Mouse (Mus musculus) CH12.LX (cell line): Measurements from ENCODE around the gene Racgap1. TPM values are rescaled to one million over a fixed set of nuclear protein-coding genes. Genes with fewer than 3 reads are reported as not detected.

Experiments used
- DNase-seq: peaks from one replicate; pipeline ENCODE4 v3.0.0-alpha.2; 2013; ENCODE audit errors: extremely low read depth
- H3K27ac ChIP-seq: 2 replicates; pipeline ENCODE4 v1.5.1; 2012; ENCODE audit warnings: low read depth, mild to moderate bottlenecking, control low read depth, moderate library complexity; ENCODE audit not compliant: insufficient read depth
- H3K27me3 ChIP-seq: replicated peaks from 2 replicates; pipeline ENCODE3; 2012; ENCODE audit warnings: inconsistent platforms
- H3K36me3 ChIP-seq, 2 experiments: replicated peaks in 1 of 2; 2 replicates each; pipeline versions ENCODE3 to v1.6.1; 2012; ENCODE audit warnings: inconsistent platforms in 1 of 2, low read length in 1 of 2, mild to moderate bottlenecking in 1 of 2, mixed read lengths in 1 of 2, moderate library complexity in 1 of 2; ENCODE audit not compliant: control insufficient read depth in 1 of 2, insufficient read depth in 1 of 2
- H3K4me1 ChIP-seq, 2 experiments: 2 replicates each; pipeline ENCODE4 v1.6.1; 2012; ENCODE audit warnings: inconsistent platforms in 1 of 2, moderate library complexity in 1 of 2; ENCODE audit not compliant: insufficient read depth in 2 of 2, control insufficient read depth in 1 of 2
- H3K4me2 ChIP-seq: 2 replicates; pipeline ENCODE4 v1.6.1; 2012; ENCODE audit warnings: low read depth, mild to moderate bottlenecking, control low read depth; ENCODE audit not compliant: poor library complexity, insufficient read depth, severe bottlenecking
- H3K4me3 ChIP-seq, 3 experiments: fragments of 150-350 bp in 1 of 3; sonication (generic) in 1 of 3; replicated peaks in 1 of 3; 2 replicates each; pipeline versions ENCODE3 to v1.5.1; 2011 to 2012; ENCODE audit warnings: low read depth in 2 of 3, low read length in 2 of 3, mild to moderate bottlenecking in 2 of 3, moderate library complexity in 2 of 3, control low read depth in 1 of 3, improper control_type of control experiment in 1 of 3, inconsistent platforms in 1 of 3, mixed read lengths in 1 of 3; ENCODE audit not compliant: poor library complexity in 1 of 3
- H3K79me2 ChIP-seq: replicated peaks from 2 replicates; pipeline ENCODE4 v1.6.1; 2012; ENCODE audit warnings: mild to moderate bottlenecking, moderate library complexity; ENCODE audit not compliant: control insufficient read depth, poor library complexity, insufficient read depth, severe bottlenecking; ENCODE audit errors: extremely low read depth
- H3K9ac ChIP-seq: 2 replicates; pipeline ENCODE4 v1.6.1; 2012; ENCODE audit warnings: low read depth, mild to moderate bottlenecking, control low read depth, moderate library complexity; ENCODE audit not compliant: insufficient read depth
- H3K9me3 ChIP-seq: replicated peaks from 2 replicates; pipeline ENCODE3; 2012; ENCODE audit warnings: low read length, inconsistent platforms, mixed read lengths
- CHD1 ChIP-seq: IDR thresholded peaks from 2 replicates; pipeline ENCODE4 v1.6.1; 2012; ENCODE audit warnings: low read depth, low read length, improper control_type of control experiment, inconsistent platforms
- CHD2 ChIP-seq: IDR thresholded peaks from 2 replicates; pipeline ENCODE4 v1.6.1; 2011; ENCODE audit warnings: low read length, improper control_type of control experiment
- CTCF ChIP-seq, 2 experiments: IDR thresholded peaks in 1 of 2; conservative IDR thresholded peaks in 1 of 2; 2 replicates each; pipeline ENCODE4 v1.5.1; 2011 to 2012; ENCODE audit warnings: low read depth in 2 of 2, low read length in 2 of 2, improper control_type of control experiment in 1 of 2, inconsistent platforms in 1 of 2, mild to moderate bottlenecking in 1 of 2, moderate library complexity in 1 of 2
- EP300 ChIP-seq: IDR thresholded peaks from 2 replicates; pipeline ENCODE4 v1.6.1; 2011; ENCODE audit warnings: low read length, improper control_type of control experiment
- HCFC1 ChIP-seq: IDR thresholded peaks from 2 replicates; pipeline ENCODE4 v1.6.1; 2012; ENCODE audit warnings: low read depth, mild to moderate bottlenecking, inconsistent platforms, low read length, improper control_type of control experiment
- JUND ChIP-seq: conservative IDR thresholded peaks from 2 replicates; pipeline ENCODE4 v1.6.1; 2011; ENCODE audit warnings: low read depth, low read length, improper control_type of control experiment
- KAT2A ChIP-seq: IDR thresholded peaks from 2 replicates; pipeline ENCODE4 v1.6.1; 2012; ENCODE audit warnings: low read length, improper control_type of control experiment, inconsistent platforms; ENCODE audit not compliant: insufficient replicate concordance
- MAFK ChIP-seq: IDR thresholded peaks from 2 replicates; pipeline ENCODE4 v1.6.1; 2011; ENCODE audit warnings: low read length, improper control_type of control experiment; ENCODE audit not compliant: insufficient replicate concordance
- MEF2A ChIP-seq: IDR thresholded peaks from 2 replicates; pipeline ENCODE4 v1.6.1; 2014; ENCODE audit warnings: low read depth, mild to moderate bottlenecking, inconsistent platforms, low read length, improper control_type of control experiment, borderline replicate concordance
- MYC ChIP-seq: IDR thresholded peaks from 2 replicates; pipeline ENCODE4 v1.6.1; 2011; ENCODE audit warnings: low read depth, mild to moderate bottlenecking, improper control_type of control experiment, low read length
- NRF1 ChIP-seq: IDR thresholded peaks from 2 replicates; pipeline ENCODE4 v1.6.1; 2014; ENCODE audit warnings: low read depth, mild to moderate bottlenecking, inconsistent platforms, low read length, improper control_type of control experiment, moderate library complexity
- POLR2A ChIP-seq: IDR thresholded peaks from 2 replicates; pipeline ENCODE4 v1.6.1; 2011; ENCODE audit warnings: low read depth, mild to moderate bottlenecking, improper control_type of control experiment, low read length
- RAD21 ChIP-seq: IDR thresholded peaks from 2 replicates; pipeline ENCODE4 v1.6.1; 2011; ENCODE audit warnings: low read depth, mild to moderate bottlenecking, low read length, improper control_type of control experiment, moderate library complexity
- RCOR1 ChIP-seq: conservative IDR thresholded peaks from 2 replicates; pipeline ENCODE4 v1.6.1; 2012; ENCODE audit warnings: low read depth, mild to moderate bottlenecking, inconsistent platforms, low read length, improper control_type of control experiment
- SMC3 ChIP-seq: IDR thresholded peaks from 2 replicates; pipeline ENCODE4 v1.6.1; 2011; ENCODE audit warnings: low read depth, low read length, improper control_type of control experiment
- TBP ChIP-seq: conservative IDR thresholded peaks from 2 replicates; pipeline ENCODE4 v1.6.1; 2011; ENCODE audit warnings: low read depth, low read length, improper control_type of control experiment
- ZMIZ1 ChIP-seq: IDR thresholded peaks from 2 replicates; pipeline ENCODE4 v1.6.1; 2012; ENCODE audit warnings: low read depth, mild to moderate bottlenecking, inconsistent platforms, low read length, improper control_type of control experiment
- dilution Hi-C: fragments of 300-500 bp; cut with MboI; formaldehyde crosslinking; loops from 2 replicates; pipeline ENCODE4 v1.14.3; 2020; ENCODE audit warnings: low sequenced_read_pairs; ENCODE audit not compliant: extremely low pct_unique_long_range_greater_than_20kb, extremely low pct_ligation_motif_present
- in situ Hi-C: fragments of 300-500 bp; cut with MboI; formaldehyde crosslinking; loops from 3 replicates; pipeline ENCODE4 v1.14.3; 2019; ENCODE audit warnings: low sequenced_read_pairs, low pct_ligation_motif_present, low pct_unique_long_range_greater_than_20kb, mixed read lengths
- polyA plus RNA-seq: library from polyadenylated mRNA; unstranded; fragments of >175 nt; gene quantifications from 2 replicates; pipeline ENCODE4 v1.2.1, GENCODE M21; 2012; ENCODE audit warnings: low read depth; ENCODE audit not compliant: insufficient read length
- total RNA-seq, 2 experiments: library from RNA; depleted of rRNA; stranded (reverse); fragments of 300-350 nt in 1 of 2; fragments of >200 nt in 1 of 2; gene quantifications; 2 replicates each; pipeline ENCODE4 v1.2.3; 2012 to 2014

Gene Racgap1
- total and polyA plus RNA-seq, 3 experiments, result 97.9 to 131 (median 130) TPM

DNA sequence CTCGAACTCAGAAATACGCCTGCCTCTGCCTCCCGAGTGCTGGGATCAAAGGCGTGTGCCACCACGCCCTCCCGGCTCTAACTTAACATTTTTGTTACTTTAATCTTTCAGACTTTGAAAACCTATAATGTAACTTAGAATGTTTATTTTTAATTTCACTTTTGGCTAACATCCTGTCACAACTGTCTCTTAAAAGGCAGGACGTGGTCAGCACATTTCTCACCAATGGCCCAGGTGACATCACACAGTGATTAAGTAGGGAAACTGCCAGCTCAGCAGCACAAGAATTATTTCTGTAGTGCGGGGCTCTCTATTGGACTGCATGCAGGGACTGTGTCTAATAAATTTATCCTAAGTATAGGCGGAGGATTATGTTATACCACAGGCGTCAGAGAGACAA, 7.6 kb downstream of the Racgap1 start:
- dilution Hi-C loops (no loop called here), in situ Hi-C loops (no loop called here)
- H3K79me2 ChIP-seq, result peaks cover 60% of the 10 kb centered on the region
- H3K4me3 ChIP-seq, result no peak overlapping the region
- TF ChIP-seq MAFK (peak; percentile 73; the same call in 1 of the 2 replicates), NRF1 (no peak), JUND (no peak), EP300 (no peak)
- no peak overlapping the region for H3K4me2 ChIP-seq
- peaks cover 14 to 65% of the 10 kb centered on the region in 2 experiments for H3K4me1 ChIP-seq
- peaks cover 9 to 48% of the 10 kb centered on the region in 2 experiments for H3K36me3 ChIP-seq
- no peaks in the 10 kb centered on the region for H3K9me3 ChIP-seq
- H3K27me3 ChIP-seq, result no peaks in the 10 kb centered on the region
- no peak overlapping the region for H3K9ac ChIP-seq
- H3K27ac ChIP-seq, result no peak overlapping the region
- no peak for DNase-seq

- Histone ChIP-seq H3K27ac (no peak overlapping the region), H3K36me3 (peaks cover 15 to 57% of the 10 kb centered on the region in 2 experiments), H3K9ac (no peak overlapping the region), H3K4me3 (no peak overlapping the region), H3K9me3 (no peaks in the 10 kb centered on the region), H3K4me1 (peaks cover 14 to 53% of the 10 kb centered on the region in 2 experiments), H3K4me2 (no peak overlapping the region), H3K79me2 (peaks cover 49% of the 10 kb centered on the region), H3K27me3 (no peaks in the 10 kb centered on the region)
- in situ Hi-C loops, result no loop called here
- TF ChIP-seq MYC (no peak), HCFC1 (no peak), MEF2A (no peak)
- dilution Hi-C loops, result no loop called here
- DNase-seq, result no peak
These were observed 8.8 kb downstream of the Racgap1 start for GRCm38 (mm10) chr15:99642622-99643021.

DNA sequence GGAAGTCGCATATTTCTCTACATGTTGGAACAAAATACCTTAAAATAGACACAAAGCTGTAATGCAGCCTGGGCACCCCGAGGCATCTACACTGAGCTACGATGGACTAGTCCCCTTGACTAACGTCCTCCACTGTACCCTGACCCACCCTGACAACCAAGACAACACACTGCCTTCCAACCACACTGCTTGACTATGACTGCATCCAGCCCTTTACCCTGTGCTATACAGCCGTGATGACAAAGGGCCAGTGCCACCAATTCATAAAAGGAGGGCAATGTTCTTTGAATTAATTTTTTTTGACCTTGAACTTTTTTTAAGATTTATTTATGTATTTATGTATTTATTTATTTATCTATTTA, 13.4 kb downstream of the Racgap1 start:
- no peak overlapping the region for H3K27ac ChIP-seq
- H3K9me3 ChIP-seq, result no peaks in the 10 kb centered on the region
- peaks cover 47 to 85% of the 10 kb centered on the region in 2 experiments for H3K36me3 ChIP-seq
- TF ChIP-seq CTCF (conservative IDR thresholded peaks at IDR 0.05 in 1 of 2, IDR thresholded peaks at IDR 0.05 in 1 of 2; ENCODE audit: low read depth in 2 of 2, low read length in 2 of 2) (no peak), CHD2 (no peak), CHD1 (no peak), POLR2A (no peak), RCOR1 (no peak), SMC3 (no peak), KAT2A (no peak), TBP (no peak), RAD21 (no peak), EP300 (no peak), JUND (no peak), ZMIZ1 (no peak)
- TF ChIP-seq, all 38 proteins: peak for 0
- H3K27me3 ChIP-seq, result no peaks in the 10 kb centered on the region
- no peak overlapping the region for H3K4me3 ChIP-seq
- DNase-seq, result no peak
- no peak overlapping the region for H3K9ac ChIP-seq
- H3K4me2 ChIP-seq, result no peak overlapping the region
- dilution Hi-C loops, result no loop called here
- peaks cover 0 to 8% of the 10 kb centered on the region in 2 experiments; a peak in 2 of 4 replicates for H3K4me1 ChIP-seq
- peaks cover 7% of the 10 kb centered on the region for H3K79me2 ChIP-seq
- in situ Hi-C loops, result no loop called here
